Mouse (Mus musculus): ENCODE measurements around the gene Ehd3. TPM values are rescaled to one million over a fixed set of nuclear protein-coding genes. Genes with fewer than 3 reads are reported as not detected.
"Not testable (repeated sequence)": the region's sequence is repeated elsewhere in the genome, so short reads cannot be mapped to it uniquely, and the experiment has no call there.

Ehd3 gene
- polyA plus RNA-seq, 1 experiment: 50.1 TPM

DNA sequence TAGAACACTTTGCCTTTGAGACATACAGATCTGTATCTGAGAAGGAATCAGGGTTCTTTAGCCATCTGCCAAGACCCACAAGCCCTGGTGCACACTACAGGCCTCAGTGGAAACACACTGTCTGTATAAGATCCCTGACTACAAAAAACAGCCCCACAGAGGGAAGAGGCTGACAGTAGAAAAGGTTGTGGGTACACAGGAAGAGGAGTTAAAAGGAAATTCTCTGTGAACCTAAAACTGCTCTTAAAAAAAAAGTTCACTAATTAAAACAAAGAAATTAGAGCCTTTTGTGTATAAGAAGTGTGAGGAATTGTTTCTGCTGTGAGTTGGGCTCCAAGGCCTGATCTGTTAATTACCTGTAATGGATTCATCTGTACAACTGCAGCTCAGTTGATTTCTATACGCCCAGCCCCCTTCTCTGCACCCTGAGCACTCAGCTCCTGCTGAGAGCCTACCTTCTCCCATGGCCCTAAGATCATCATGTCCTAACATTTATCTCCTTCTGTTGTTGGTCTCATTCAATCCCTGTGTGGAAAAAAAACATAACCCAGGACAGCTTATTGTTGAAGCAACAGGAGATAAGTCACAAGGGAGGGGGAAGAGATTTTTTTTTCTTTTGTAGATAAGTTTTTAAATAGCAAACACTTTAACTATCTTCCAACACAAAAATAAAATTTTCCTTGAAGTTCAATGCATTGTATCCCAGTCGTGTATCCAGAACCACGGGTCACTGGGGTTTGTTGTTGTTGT, 35.3 kb downstream of the Ehd3 start:
- Histone ChIP-seq H3K4me3 (ENCODE audit: insufficient read depth, low read length) (no peak overlapping the region), H3K4me1 (ENCODE audit: control insufficient read depth, insufficient read depth, low read length) (no peaks in the 10 kb centered on the region), H3K27ac (ENCODE audit: insufficient read depth, low read length) (no peak overlapping the region)
- no peak for TF ChIP-seq POLR2A (IDR thresholded peaks at IDR 0.05; ENCODE audit: extremely low read depth, insufficient read depth, low read length)
- TF ChIP-seq CTCF (IDR thresholded peaks at IDR 0.05; ENCODE audit: extremely low read depth, insufficient read depth, low read length): no peak

DNA sequence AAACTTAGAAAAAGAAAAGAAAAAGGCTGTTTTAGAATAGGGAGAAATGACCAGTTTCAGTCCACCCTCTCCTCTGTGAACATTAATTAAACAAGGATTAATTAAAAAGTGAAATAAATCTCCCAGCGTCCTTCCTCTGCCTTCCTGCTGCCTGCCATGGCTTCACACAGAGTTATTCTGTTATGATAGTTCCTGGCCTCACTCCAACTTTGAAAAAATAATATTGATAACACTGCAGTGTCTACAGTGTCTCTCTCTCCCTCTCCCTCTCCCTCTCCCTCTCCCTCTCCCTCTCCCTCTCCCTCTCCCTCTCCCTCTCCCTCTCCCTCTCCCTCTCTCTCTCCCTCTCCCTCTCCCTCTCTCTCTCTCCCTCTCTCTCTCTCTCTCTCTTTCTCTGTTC, 35.9 kb downstream of the Ehd3 start:
- H3K27ac ChIP-seq (ENCODE audit: insufficient read depth, low read length); H3K4me3 ChIP-seq (ENCODE audit: insufficient read depth, low read length); H3K4me1 ChIP-seq (ENCODE audit: control insufficient read depth, insufficient read depth, low read length): not testable (repeated sequence)

DNA sequence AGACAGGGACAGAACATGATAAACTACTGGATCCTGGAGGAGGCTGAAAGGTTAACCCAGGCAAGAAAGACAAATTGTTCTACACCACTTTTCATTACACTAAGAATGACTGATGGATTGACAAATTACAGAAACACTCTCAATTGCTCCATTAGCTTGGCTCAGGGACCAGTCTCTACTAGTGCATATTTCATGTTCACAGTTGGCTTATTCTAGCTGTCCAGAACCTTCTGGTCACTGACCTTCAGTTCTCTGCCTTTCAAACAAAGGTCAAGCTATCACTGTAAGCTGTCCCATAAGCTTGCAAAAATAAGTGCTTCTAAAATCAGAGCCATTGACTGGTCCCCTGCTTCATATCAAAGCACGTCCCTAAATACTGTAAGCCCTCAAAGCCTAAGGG, 39.0 kb downstream of the Ehd3 start:
- H3K4me3 ChIP-seq (ENCODE audit: insufficient read depth, low read length): no peak overlapping the region
- H3K27ac ChIP-seq (ENCODE audit: insufficient read depth, low read length): no peak overlapping the region
- TF ChIP-seq POLR2A (IDR thresholded peaks at IDR 0.05; ENCODE audit: extremely low read depth, insufficient read depth, low read length) (no peak), CTCF (IDR thresholded peaks at IDR 0.05; ENCODE audit: extremely low read depth, insufficient read depth, low read length) (no peak)
- H3K4me1 ChIP-seq (ENCODE audit: control insufficient read depth, insufficient read depth, low read length): no peaks in the 10 kb centered on the region

DNA sequence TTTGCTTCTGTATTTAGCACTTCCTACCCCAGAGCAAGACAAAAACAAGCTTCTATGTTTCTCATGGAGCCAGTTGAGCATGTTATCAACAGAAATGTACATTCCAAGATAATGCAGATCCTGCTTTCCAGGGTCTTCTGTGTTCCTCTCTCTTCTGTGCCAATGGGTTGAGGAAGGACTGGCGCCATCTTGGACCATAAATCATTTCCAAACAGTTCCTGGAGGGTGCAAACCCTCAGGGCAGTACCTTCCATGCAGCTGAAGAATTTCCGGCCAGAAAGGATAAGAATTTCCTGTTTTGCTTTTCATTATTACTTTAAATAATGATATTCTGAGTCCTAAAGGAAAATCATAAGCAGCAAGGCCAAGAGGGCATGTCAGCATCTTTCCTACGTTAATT, 41.7 kb downstream of the Ehd3 start:
- no peaks in the 10 kb centered on the region for H3K4me1 ChIP-seq (ENCODE audit: control insufficient read depth, insufficient read depth, low read length)
- TF ChIP-seq POLR2A (IDR thresholded peaks at IDR 0.05; ENCODE audit: extremely low read depth, insufficient read depth, low read length) (no peak), CTCF (IDR thresholded peaks at IDR 0.05; ENCODE audit: extremely low read depth, insufficient read depth, low read length) (no peak)
- H3K27ac ChIP-seq (ENCODE audit: insufficient read depth, low read length): no peak overlapping the region
- no peak overlapping the region for H3K4me3 ChIP-seq (ENCODE audit: insufficient read depth, low read length)

DNA sequence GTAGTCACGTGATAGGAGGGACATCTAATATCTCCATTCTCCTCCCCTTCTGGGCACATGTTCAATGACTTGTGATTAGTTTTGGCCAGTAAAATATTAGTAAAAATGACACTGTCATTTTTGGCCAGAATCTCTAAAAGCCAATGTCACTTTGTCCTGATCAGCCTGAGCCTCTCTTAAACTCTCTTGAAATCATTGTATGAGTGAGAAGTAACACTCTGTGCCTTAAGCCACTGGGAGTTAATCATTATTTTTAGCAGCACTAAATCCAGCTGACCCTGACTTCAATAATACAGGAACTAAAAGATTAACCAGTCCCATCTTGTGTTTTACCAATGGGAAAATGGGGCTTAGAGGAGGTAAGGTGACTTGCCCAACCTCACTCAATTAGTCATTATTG, 43.5 kb downstream of the Ehd3 start:
- H3K27ac ChIP-seq (ENCODE audit: insufficient read depth, low read length): no peak overlapping the region
- no peaks in the 10 kb centered on the region for H3K4me1 ChIP-seq (ENCODE audit: control insufficient read depth, insufficient read depth, low read length)
- H3K4me3 ChIP-seq (ENCODE audit: insufficient read depth, low read length): no peak overlapping the region
- TF ChIP-seq POLR2A (IDR thresholded peaks at IDR 0.05; ENCODE audit: extremely low read depth, insufficient read depth, low read length): no peak
- no peak for TF ChIP-seq CTCF (IDR thresholded peaks at IDR 0.05; ENCODE audit: extremely low read depth, insufficient read depth, low read length)

DNA sequence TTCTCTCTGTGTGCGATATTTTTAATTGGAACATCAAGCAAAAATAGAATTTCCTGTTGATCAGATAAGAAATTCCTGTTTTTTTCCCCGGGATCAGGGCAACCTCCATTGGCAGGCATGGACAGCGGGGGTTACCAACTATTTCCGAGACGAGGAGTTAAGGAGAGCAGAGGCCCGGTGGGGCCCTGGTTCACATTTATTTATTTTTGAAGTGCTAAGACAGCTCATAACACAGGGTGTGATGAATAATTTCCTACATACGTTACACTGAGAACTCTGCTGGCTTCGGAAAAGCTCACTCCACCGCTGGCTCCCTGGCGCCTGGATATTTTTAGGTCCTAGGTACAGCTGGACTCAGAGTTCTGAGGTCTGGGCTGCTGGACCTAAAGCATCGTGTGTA, 49.1 kb downstream of the Ehd3 start:
- peaks cover 2% of the 10 kb centered on the region for H3K4me1 ChIP-seq (ENCODE audit: control insufficient read depth, insufficient read depth, low read length)
- TF ChIP-seq POLR2A (IDR thresholded peaks at IDR 0.05; ENCODE audit: extremely low read depth, insufficient read depth, low read length): no peak
- no peak for TF ChIP-seq CTCF (IDR thresholded peaks at IDR 0.05; ENCODE audit: extremely low read depth, insufficient read depth, low read length)
- H3K27ac ChIP-seq (ENCODE audit: insufficient read depth, low read length): no peak overlapping the region
- no peak overlapping the region for H3K4me3 ChIP-seq (ENCODE audit: insufficient read depth, low read length)

DNA sequence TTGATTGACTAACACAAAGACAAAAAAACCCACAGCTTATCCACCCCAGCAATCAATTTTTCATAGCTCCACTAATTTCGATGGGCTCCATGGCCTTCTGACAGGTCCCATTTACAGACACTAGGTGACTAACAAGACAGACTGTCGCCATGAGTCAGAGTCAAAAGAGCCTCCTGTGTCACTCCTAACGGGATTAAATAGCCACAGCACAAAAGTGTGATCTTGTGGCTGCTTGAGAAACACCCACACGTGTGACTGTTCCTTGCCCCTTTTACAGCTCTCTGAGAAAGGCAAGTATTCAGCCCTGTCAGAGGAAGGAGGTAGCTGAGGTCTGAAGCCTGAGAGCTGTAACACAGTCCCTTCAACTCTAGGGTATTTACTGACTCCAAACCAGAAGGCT, 49.8 kb downstream of the Ehd3 start:
- Histone ChIP-seq H3K27ac (ENCODE audit: insufficient read depth, low read length) (no peak overlapping the region), H3K4me3 (ENCODE audit: insufficient read depth, low read length) (no peak overlapping the region), H3K4me1 (ENCODE audit: control insufficient read depth, insufficient read depth, low read length) (peaks cover 2% of the 10 kb centered on the region)
- TF ChIP-seq CTCF (IDR thresholded peaks at IDR 0.05; ENCODE audit: extremely low read depth, insufficient read depth, low read length) (no peak), POLR2A (IDR thresholded peaks at IDR 0.05; ENCODE audit: extremely low read depth, insufficient read depth, low read length) (no peak)

DNA sequence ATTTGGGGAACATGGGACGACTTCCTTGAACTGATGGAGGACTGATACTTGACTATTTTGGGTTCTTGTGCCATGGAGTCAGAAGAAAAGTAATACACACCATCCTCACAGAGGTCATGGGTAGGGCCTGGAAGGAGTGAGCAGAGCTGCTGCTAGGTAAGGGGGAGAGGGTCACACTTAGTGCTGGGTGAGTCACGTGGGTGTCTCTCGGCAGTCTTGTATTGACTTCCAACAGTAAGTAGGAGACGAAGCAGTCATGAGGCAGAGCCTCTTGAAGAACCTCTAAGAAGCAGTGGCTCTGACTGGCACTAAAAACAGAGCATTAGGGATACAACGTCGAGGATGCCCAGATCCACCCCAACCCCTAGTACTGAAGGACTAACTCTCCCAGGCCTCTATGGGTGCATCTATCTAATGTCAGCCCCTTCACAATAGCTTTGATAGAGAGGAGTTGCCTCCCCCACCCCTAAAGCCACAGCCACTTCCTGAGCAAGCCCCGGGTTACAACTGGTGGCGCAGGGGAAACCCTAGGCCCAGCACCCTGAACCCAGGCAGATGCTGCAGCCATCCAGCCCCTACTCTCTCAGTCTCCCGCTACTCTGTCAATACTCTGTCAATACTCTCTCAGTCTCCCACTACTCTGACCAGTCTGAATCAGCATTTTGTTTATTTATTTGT, 65.2 kb downstream of the Ehd3 start:
- H3K4me1 ChIP-seq (ENCODE audit: control insufficient read depth, insufficient read depth, low read length): no peaks in the 10 kb centered on the region
- no peak overlapping the region for H3K4me3 ChIP-seq (ENCODE audit: insufficient read depth, low read length)
- no peak for TF ChIP-seq CTCF (IDR thresholded peaks at IDR 0.05; ENCODE audit: extremely low read depth, insufficient read depth, low read length)
- no peak for TF ChIP-seq POLR2A (IDR thresholded peaks at IDR 0.05; ENCODE audit: extremely low read depth, insufficient read depth, low read length)
- no peak overlapping the region for H3K27ac ChIP-seq (ENCODE audit: insufficient read depth, low read length)

DNA sequence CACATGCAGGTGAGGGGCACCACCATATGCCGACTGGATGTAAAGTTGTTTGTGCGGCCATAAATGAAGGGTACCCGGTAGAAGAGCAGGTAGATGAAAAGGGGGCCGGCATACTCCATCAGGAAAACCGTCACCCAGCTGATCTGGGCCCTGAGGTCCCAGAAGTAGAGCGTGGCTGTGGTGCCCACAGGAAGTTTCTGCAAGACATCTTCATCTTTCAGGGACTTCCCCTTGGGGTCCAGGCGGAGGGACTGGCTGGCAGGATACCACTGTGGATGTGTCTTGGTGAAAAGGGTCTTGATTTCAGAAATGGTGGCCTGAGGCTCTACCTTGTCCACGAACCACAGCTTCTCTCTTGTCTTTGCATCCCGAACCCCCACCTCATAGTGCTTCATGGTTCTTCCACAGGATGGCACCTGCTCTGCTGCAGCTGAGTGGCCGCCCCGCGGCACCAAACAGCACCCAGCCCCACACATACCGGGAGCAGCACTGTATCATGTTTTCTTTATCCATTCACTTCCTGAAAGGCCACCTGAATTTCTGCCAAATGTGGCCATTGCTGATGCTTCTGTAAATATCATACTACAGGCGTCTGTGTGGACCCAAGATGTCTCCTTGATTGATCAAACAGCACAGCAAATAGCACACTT, 67.1 kb downstream of the Ehd3 start:
- TF ChIP-seq POLR2A (IDR thresholded peaks at IDR 0.05; ENCODE audit: extremely low read depth, insufficient read depth, low read length) (no peak), CTCF (IDR thresholded peaks at IDR 0.05; ENCODE audit: extremely low read depth, insufficient read depth, low read length) (no peak)
- no peaks in the 10 kb centered on the region for H3K4me1 ChIP-seq (ENCODE audit: control insufficient read depth, insufficient read depth, low read length)
- H3K27ac ChIP-seq (ENCODE audit: insufficient read depth, low read length): no peak overlapping the region
- no peak overlapping the region for H3K4me3 ChIP-seq (ENCODE audit: insufficient read depth, low read length)

DNA sequence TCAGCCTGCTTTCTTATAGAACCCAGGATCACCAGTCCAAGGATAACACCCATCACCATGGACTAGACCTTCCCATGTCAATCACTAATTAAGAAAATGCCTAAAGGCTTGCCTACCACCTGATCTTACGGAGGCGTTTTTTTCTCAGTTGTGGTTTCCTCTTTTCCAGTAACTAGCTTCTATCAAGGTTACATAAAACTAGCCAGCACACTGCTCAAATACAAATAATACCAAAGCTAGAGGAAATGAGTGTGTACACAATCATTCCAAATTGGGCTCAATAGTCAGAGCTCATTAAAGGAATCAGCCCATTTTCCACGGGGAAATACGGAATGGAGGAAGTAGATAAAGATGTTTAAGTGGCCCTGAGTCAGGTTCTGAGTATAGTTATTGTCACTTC, 71.3 kb downstream of the Ehd3 start:
- TF ChIP-seq POLR2A (IDR thresholded peaks at IDR 0.05; ENCODE audit: extremely low read depth, insufficient read depth, low read length): no peak
- TF ChIP-seq CTCF (IDR thresholded peaks at IDR 0.05; ENCODE audit: extremely low read depth, insufficient read depth, low read length): no peak
- Histone ChIP-seq H3K27ac (ENCODE audit: insufficient read depth, low read length) (no peak overlapping the region), H3K4me1 (ENCODE audit: control insufficient read depth, insufficient read depth, low read length) (no peaks in the 10 kb centered on the region), H3K4me3 (ENCODE audit: insufficient read depth, low read length) (no peak overlapping the region)

Measured in cortical plate, adult 2 months (tissue).